Mouse (Mus musculus): ENCODE data around the gene Ift52.

DNA sequence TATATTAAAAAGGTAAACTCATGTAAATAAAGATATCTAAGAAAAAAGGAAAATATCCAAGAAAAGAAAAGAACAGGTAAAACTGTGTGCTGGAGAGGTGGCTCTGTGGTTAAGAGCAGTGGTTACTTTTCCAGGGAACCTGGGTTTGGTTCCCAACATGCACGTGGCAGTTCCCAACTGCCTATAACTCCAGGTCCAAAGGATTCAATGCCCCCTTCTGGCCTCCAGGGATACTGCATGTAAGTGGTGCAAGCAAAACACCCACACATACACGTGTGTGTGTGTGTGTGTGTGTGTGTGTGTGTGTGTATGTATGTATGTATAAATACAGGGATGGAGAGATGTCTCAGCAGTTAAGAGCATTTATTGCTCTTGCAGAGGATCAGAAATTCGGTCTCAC is 17.4 kb upstream of the Ift52 start:
- TF ChIP-seq ZC3H11A (IDR thresholded peaks at IDR 0.05; ENCODE audit: borderline replicate concordance, low read depth, low read length) (no peak), MAFK (IDR thresholded peaks at IDR 0.05; ENCODE audit: insufficient read depth, low read depth, low read length) (no peak), HCFC1 (IDR thresholded peaks at IDR 0.05; ENCODE audit: borderline replicate concordance, insufficient read depth, low read length) (no peak), CHD2 (IDR thresholded peaks at IDR 0.05; ENCODE audit: low read depth, low read length) (no peak)
